Mouse (Mus musculus) E14TG2a.4 (cell line): ENCODE measurements around the gene Zcwpw1.
A peak's percentile ranks its signal among the peaks of the same experiment; 100 is the strongest.

Experiments
- H3K27me3 ChIP-seq: 2 replicates; pipeline ENCODE4 v1.6.1; 2014; ENCODE audit warnings: low read length, control low read depth; ENCODE audit not compliant: insufficient read depth
- H3K36me3 ChIP-seq: 2 replicates; pipeline ENCODE4 v1.6.1; 2014; ENCODE audit warnings: low read length, control low read depth; ENCODE audit not compliant: insufficient read depth
- H3K4me1 ChIP-seq: replicated peaks from 2 replicates; pipeline ENCODE4 v1.6.1; 2014; ENCODE audit warnings: low read depth, low read length, control low read depth
- H3K4me3 ChIP-seq: replicated peaks from 2 replicates; pipeline ENCODE4 v1.5.1; 2014; ENCODE audit warnings: mild to moderate bottlenecking, low read length
- H3K9me3 ChIP-seq: 2 replicates; pipeline ENCODE4 v1.6.1; 2014; ENCODE audit warnings: low read length, control low read depth
- CTCF ChIP-seq: conservative IDR thresholded peaks from 2 replicates; pipeline ENCODE4 v1.5.1; 2014; ENCODE audit warnings: low read length
- NANOG ChIP-seq: IDR thresholded peaks from 2 replicates; pipeline ENCODE4 v1.6.1; 2014; ENCODE audit warnings: borderline replicate concordance, low read length, mixed read lengths
- POU5F1 ChIP-seq: IDR thresholded peaks from 2 replicates; pipeline ENCODE4 v1.6.1; 2014; ENCODE audit warnings: low read length, borderline replicate concordance

The Zcwpw1 gene

GRCm38 (mm10) chr5:137759971-137760412, 27.6 kb upstream of the Zcwpw1 start:
- H3K9me3 ChIP-seq: no peaks in the 10 kb centered on the region
- H3K4me3 ChIP-seq: peak overlapping the region; percentile 45
- no peaks in the 10 kb centered on the region for H3K27me3 ChIP-seq
- peaks cover 35% of the 10 kb centered on the region for H3K36me3 ChIP-seq
- H3K4me1 ChIP-seq: peaks cover 61% of the 10 kb centered on the region
- TF ChIP-seq POU5F1 (no peak), CTCF (peak; percentile 98), NANOG (no peak)

GRCm38 (mm10) chr5:137764609-137765340, 22.8 kb upstream of the Zcwpw1 start:
- H3K27me3 ChIP-seq: no peaks in the 10 kb centered on the region
- TF ChIP-seq POU5F1 (no peak), NANOG (no peak), CTCF (no peak)
- no peaks in the 10 kb centered on the region for H3K9me3 ChIP-seq
- peaks cover 46% of the 10 kb centered on the region for H3K4me1 ChIP-seq
- 0 out of 2 replicates have a peak overlapping the region, but pooled peaks have one; percentile 10 for H3K4me3 ChIP-seq
- H3K36me3 ChIP-seq: no peaks in the 10 kb centered on the region

- H3K36me3 ChIP-seq: no peaks in the 10 kb centered on the region
- H3K27me3 ChIP-seq: no peaks in the 10 kb centered on the region
- H3K9me3 ChIP-seq: no peaks in the 10 kb centered on the region
- peaks cover 46% of the 10 kb centered on the region for H3K4me1 ChIP-seq
- TF ChIP-seq POU5F1 (no peak), CTCF (peak; percentile 62), NANOG (no peak)
- H3K4me3 ChIP-seq: no peak overlapping the region
Measured at GRCm38 (mm10) chr5:137766270-137766669, 21.3 kb upstream of the Zcwpw1 start.

- no peak for TF ChIP-seq POU5F1
- TF ChIP-seq NANOG: no peak
- TF ChIP-seq CTCF: no peak
- peaks cover 56% of the 10 kb centered on the region for H3K4me1 ChIP-seq
- H3K27me3 ChIP-seq: no peaks in the 10 kb centered on the region
- no peak overlapping the region for H3K4me3 ChIP-seq
- no peaks in the 10 kb centered on the region for H3K9me3 ChIP-seq
- H3K36me3 ChIP-seq: no peaks in the 10 kb centered on the region
Measured at GRCm38 (mm10) chr5:137768475-137768874, 19.1 kb upstream of the Zcwpw1 start.

GRCm38 (mm10) chr5:137770709-137771108, 16.9 kb upstream of the Zcwpw1 start:
- Histone ChIP-seq H3K9me3 (no peaks in the 10 kb centered on the region), H3K4me1 (peaks cover 48% of the 10 kb centered on the region), H3K27me3 (no peaks in the 10 kb centered on the region), H3K36me3 (no peaks in the 10 kb centered on the region), H3K4me3 (no peak overlapping the region)
- peak; percentile 91 for TF ChIP-seq CTCF
- TF ChIP-seq POU5F1: no peak

- H3K4me3 ChIP-seq: no peak overlapping the region
- no peaks in the 10 kb centered on the region for H3K27me3 ChIP-seq
- TF ChIP-seq POU5F1 (no peak), CTCF (no peak), NANOG (no peak)
- H3K36me3 ChIP-seq: no peaks in the 10 kb centered on the region
- H3K4me1 ChIP-seq: peaks cover 65% of the 10 kb centered on the region
- H3K9me3 ChIP-seq: no peaks in the 10 kb centered on the region
Measured at GRCm38 (mm10) chr5:137772755-137773154, 14.8 kb upstream of the Zcwpw1 start.

GRCm38 (mm10) chr5:137775587-137776290, 11.9 kb upstream of the Zcwpw1 start:
- no peaks in the 10 kb centered on the region for H3K27me3 ChIP-seq
- TF ChIP-seq CTCF (no peak), NANOG (no peak), POU5F1 (no peak)
- peak overlapping the region; percentile 61 for H3K4me3 ChIP-seq
- H3K36me3 ChIP-seq: peaks cover 11% of the 10 kb centered on the region
- H3K4me1 ChIP-seq: peaks cover 63% of the 10 kb centered on the region
- H3K9me3 ChIP-seq: no peaks in the 10 kb centered on the region

- peaks cover 69% of the 10 kb centered on the region for H3K4me1 ChIP-seq
- no peaks in the 10 kb centered on the region for H3K9me3 ChIP-seq
Measured at GRCm38 (mm10) chr5:137776408-137776918, 11.1 kb upstream of the Zcwpw1 start.

More at GRCm38 (mm10) chr5:137776408-137776918, 11.1 kb upstream of the Zcwpw1 start:
- TF ChIP-seq POU5F1: no peak
- TF ChIP-seq CTCF: no peak
- no peak for TF ChIP-seq NANOG
- Histone ChIP-seq H3K4me3 (peak overlapping the region; percentile 61), H3K36me3 (peaks cover 19% of the 10 kb centered on the region), H3K27me3 (no peaks in the 10 kb centered on the region)
